Mouse (Mus musculus) intestine, embryonic 16.5 days (tissue): ENCODE data around the gene Timm8a2. TPM values are rescaled to one million over a fixed set of nuclear protein-coding genes. Genes with fewer than 3 reads are reported as not detected.
"Not testable (repeated sequence)": the region's sequence is repeated elsewhere in the genome, so short reads cannot be mapped to it uniquely, and the experiment has no call there.

Experiments used
- ATAC-seq: fragments of 200-750 bp; cut with Nextera tagmentation; 2 replicates; pipeline ENCODE4 v1.8.0; 2017; ENCODE audit warnings: moderate TSS enrichment, moderate library complexity
- H3K27ac ChIP-seq: fragments of 300-500 bp; sonication (generic); 2 replicates; pipeline ENCODE4 v1.5.1; 2014; ENCODE audit warnings: mild to moderate bottlenecking, low read length
- H3K27me3 ChIP-seq: fragments of 300-500 bp; sonication (generic); replicated peaks from 2 replicates; pipeline ENCODE4 v1.6.1; 2014; ENCODE audit warnings: low read length, control low read depth, mixed read lengths; ENCODE audit not compliant: control insufficient read depth, insufficient read depth
- H3K36me3 ChIP-seq: fragments of 300-500 bp; sonication (generic); 2 replicates; pipeline ENCODE4 v1.6.1; 2014; ENCODE audit warnings: low read length, control low read depth; ENCODE audit not compliant: control insufficient read depth, insufficient read depth
- H3K4me1 ChIP-seq: fragments of 300-500 bp; sonication (generic); 2 replicates; pipeline ENCODE4 v1.6.1; 2014; ENCODE audit warnings: low read length, control low read depth, mixed read lengths; ENCODE audit not compliant: control insufficient read depth, insufficient read depth
- H3K4me2 ChIP-seq: fragments of 300-500 bp; sonication (generic); 2 replicates; pipeline ENCODE4 v1.6.1; 2014; ENCODE audit warnings: low read depth, low read length, control low read depth
- H3K4me3 ChIP-seq: fragments of 300-500 bp; sonication (generic); 2 replicates; pipeline ENCODE4 v1.5.1; 2014; ENCODE audit warnings: mild to moderate bottlenecking, low read length
- H3K9ac ChIP-seq: fragments of 300-500 bp; sonication (generic); 2 replicates; pipeline ENCODE4 v1.6.1; 2014; ENCODE audit warnings: low read depth, low read length
- H3K9me3 ChIP-seq: fragments of 300-500 bp; sonication (generic); 2 replicates; pipeline ENCODE4 v1.6.1; 2016; ENCODE audit warnings: low read length, control low read depth; ENCODE audit not compliant: control insufficient read depth
- WGBS: fragments of 180-500 bp; shearing (Covaris S2); extraction: QIAGEN DNeasy Blood & Tissue Kit; methylation state at CpG from one replicate; pipeline ENCODE4 v1.1.7; 2014; 5-methylcytosine and 5-hydroxymethylcytosine counted together
- polyA plus RNA-seq: library from polyadenylated mRNA; unstranded; fragments of >200 nt; fragmentation: Nextera tagmentation; extraction: Ambion mirVana; gene quantifications from 2 replicates; pipeline ENCODE4 v1.2.1, GENCODE M21; 2015

The Timm8a2 gene
- polyA plus RNA-seq, 1 experiment from 2014 or later: not detected

GRCm38 (mm10) chr14:122062411-122063090, 28.1 kb downstream of the Timm8a2 start:
- H3K9ac ChIP-seq: no peak overlapping the region
- 85% methylated on average over 10 of the region's 10 CpGs for WGBS
- H3K9me3 ChIP-seq: no peaks in the 10 kb centered on the region
- H3K36me3 ChIP-seq: no peaks in the 10 kb centered on the region
- no peak overlapping the region for H3K4me2 ChIP-seq
- no peak overlapping the region for H3K4me3 ChIP-seq
- no peak overlapping the region for H3K27ac ChIP-seq
- no peak for ATAC-seq
- no peaks in the 10 kb centered on the region for H3K4me1 ChIP-seq
- H3K27me3 ChIP-seq: no peaks in the 10 kb centered on the region

GRCm38 (mm10) chr14:122063599-122063998, 29.1 kb downstream of the Timm8a2 start:
- Histone ChIP-seq H3K4me2 (no peak overlapping the region), H3K9me3 (no peaks in the 10 kb centered on the region), H3K36me3 (no peaks in the 10 kb centered on the region), H3K27ac (no peak overlapping the region), H3K4me3 (no peak overlapping the region), H3K9ac (no peak overlapping the region), H3K27me3 (no peaks in the 10 kb centered on the region), H3K4me1 (peaks cover 3% of the 10 kb centered on the region)
- no peak for ATAC-seq
- 76% methylated on average over 5 of the region's 5 CpGs for WGBS

- no peak overlapping the region for H3K4me2 ChIP-seq
- no peak overlapping the region for H3K9ac ChIP-seq
- no peaks in the 10 kb centered on the region for H3K9me3 ChIP-seq
- no peak for ATAC-seq
- H3K27me3 ChIP-seq: no peaks in the 10 kb centered on the region
- no peaks in the 10 kb centered on the region for H3K36me3 ChIP-seq
- H3K4me3 ChIP-seq: no peak overlapping the region
- 3% methylated on average over 2 of the region's 2 CpGs for WGBS
- H3K4me1 ChIP-seq: peaks cover 9% of the 10 kb centered on the region
- H3K27ac ChIP-seq: no peak overlapping the region
Measured at GRCm38 (mm10) chr14:122064519-122064918, 30.0 kb downstream of the Timm8a2 start.

GRCm38 (mm10) chr14:122066243-122066642, 31.8 kb downstream of the Timm8a2 start:
- no peak for ATAC-seq
- 51% methylated on average over 4 of the region's 4 CpGs for WGBS
- H3K9me3 ChIP-seq: no peaks in the 10 kb centered on the region
- no peaks in the 10 kb centered on the region for H3K27me3 ChIP-seq
- no peak overlapping the region for H3K27ac ChIP-seq
- H3K9ac ChIP-seq: no peak overlapping the region
- H3K4me3 ChIP-seq: no peak overlapping the region
- H3K4me1 ChIP-seq: peaks cover 9% of the 10 kb centered on the region
- H3K4me2 ChIP-seq: no peak overlapping the region
- H3K36me3 ChIP-seq: no peaks in the 10 kb centered on the region

- WGBS: 55% methylated on average over 3 of the region's 3 CpGs
- H3K9me3 ChIP-seq, H3K4me1 ChIP-seq, ATAC-seq, H3K4me3 ChIP-seq, H3K4me2 ChIP-seq, H3K27ac ChIP-seq, H3K9ac ChIP-seq, H3K27me3 ChIP-seq, H3K36me3 ChIP-seq: not testable (repeated sequence)
Measured at GRCm38 (mm10) chr14:122068036-122068435, 33.6 kb downstream of the Timm8a2 start.

GRCm38 (mm10) chr14:122068801-122069695, 34.6 kb downstream of the Timm8a2 start:
- Histone ChIP-seq H3K4me2 (no peak overlapping the region), H3K36me3 (no peaks in the 10 kb centered on the region), H3K9ac (no peak overlapping the region), H3K9me3 (no peaks in the 10 kb centered on the region), H3K27me3 (no peaks in the 10 kb centered on the region), H3K4me1 (peaks cover 9% of the 10 kb centered on the region), H3K4me3 (no peak overlapping the region), H3K27ac (0 out of 2 replicates have a peak overlapping the region, but pooled peaks have one; percentile 22)
- WGBS: 46% methylated on average over 11 of the region's 11 CpGs
- peak; percentile 25; the same call in 1 of the 2 replicates for ATAC-seq

- Histone ChIP-seq H3K27me3 (no peaks in the 10 kb centered on the region), H3K36me3 (no peaks in the 10 kb centered on the region), H3K4me2 (no peak overlapping the region), H3K4me3 (no peak overlapping the region), H3K4me1 (peaks cover 9% of the 10 kb centered on the region), H3K27ac (0 out of 2 replicates have a peak overlapping the region, but pooled peaks have one; percentile 22), H3K9me3 (no peaks in the 10 kb centered on the region), H3K9ac (no peak overlapping the region)
- WGBS: 75% methylated on average over 3 of the region's 3 CpGs
- no peak for ATAC-seq
Measured at GRCm38 (mm10) chr14:122069948-122070347, 35.5 kb downstream of the Timm8a2 start.

- H3K9ac ChIP-seq: no peak overlapping the region
- no peaks in the 10 kb centered on the region for H3K27me3 ChIP-seq
- ATAC-seq: no peak
- 89% methylated on average over 5 of the region's 5 CpGs for WGBS
- no peak overlapping the region for H3K4me3 ChIP-seq
- H3K4me2 ChIP-seq: no peak overlapping the region
- H3K27ac ChIP-seq: no peak overlapping the region
- no peaks in the 10 kb centered on the region for H3K9me3 ChIP-seq
- no peaks in the 10 kb centered on the region for H3K36me3 ChIP-seq
- H3K4me1 ChIP-seq: peaks cover 8% of the 10 kb centered on the region
Measured at GRCm38 (mm10) chr14:122073422-122073821, 38.9 kb downstream of the Timm8a2 start.

- no peak for ATAC-seq
- H3K36me3 ChIP-seq: no peaks in the 10 kb centered on the region
Measured at GRCm38 (mm10) chr14:122074360-122074759, 39.9 kb downstream of the Timm8a2 start.

More at GRCm38 (mm10) chr14:122074360-122074759, 39.9 kb downstream of the Timm8a2 start:
- Histone ChIP-seq H3K4me3 (no peak overlapping the region), H3K27me3 (no peaks in the 10 kb centered on the region), H3K9me3 (no peaks in the 10 kb centered on the region), H3K4me1 (no peaks in the 10 kb centered on the region), H3K27ac (no peak overlapping the region), H3K4me2 (no peak overlapping the region), H3K9ac (no peak overlapping the region)
- 72% methylated on average over 10 of the region's 10 CpGs for WGBS
